Mouse (Mus musculus) heart, postnatal 25 days (tissue): ENCODE measurements around the gene Ptp4a2. TPM values are rescaled to one million over a fixed set of nuclear protein-coding genes. Genes with fewer than 3 reads are reported as not detected.
"Not testable (repeated sequence)": the region's sequence is repeated elsewhere in the genome, so short reads cannot be mapped to it uniquely, and the experiment has no call there.

Experiments used
- DNase-seq: peaks from one replicate; pipeline ENCODE4 v3.0.0; 2022; ENCODE audit warnings: low spot score
- intact Hi-C: fragments of 180-260 bp; cut with DNase I; formaldehyde crosslinking; loops from one replicate; pipeline ENCODE4 v1.15.1; 2025
- total RNA-seq, 2 experiments: library from RNA; stranded (reverse); gene quantifications; 2 replicates each; pipeline ENCODE4 v1.2.3; 2021

The Ptp4a2 gene
- 100 to 1,000 TPM; 192 to 205 TPM for total RNA-seq

DNA sequence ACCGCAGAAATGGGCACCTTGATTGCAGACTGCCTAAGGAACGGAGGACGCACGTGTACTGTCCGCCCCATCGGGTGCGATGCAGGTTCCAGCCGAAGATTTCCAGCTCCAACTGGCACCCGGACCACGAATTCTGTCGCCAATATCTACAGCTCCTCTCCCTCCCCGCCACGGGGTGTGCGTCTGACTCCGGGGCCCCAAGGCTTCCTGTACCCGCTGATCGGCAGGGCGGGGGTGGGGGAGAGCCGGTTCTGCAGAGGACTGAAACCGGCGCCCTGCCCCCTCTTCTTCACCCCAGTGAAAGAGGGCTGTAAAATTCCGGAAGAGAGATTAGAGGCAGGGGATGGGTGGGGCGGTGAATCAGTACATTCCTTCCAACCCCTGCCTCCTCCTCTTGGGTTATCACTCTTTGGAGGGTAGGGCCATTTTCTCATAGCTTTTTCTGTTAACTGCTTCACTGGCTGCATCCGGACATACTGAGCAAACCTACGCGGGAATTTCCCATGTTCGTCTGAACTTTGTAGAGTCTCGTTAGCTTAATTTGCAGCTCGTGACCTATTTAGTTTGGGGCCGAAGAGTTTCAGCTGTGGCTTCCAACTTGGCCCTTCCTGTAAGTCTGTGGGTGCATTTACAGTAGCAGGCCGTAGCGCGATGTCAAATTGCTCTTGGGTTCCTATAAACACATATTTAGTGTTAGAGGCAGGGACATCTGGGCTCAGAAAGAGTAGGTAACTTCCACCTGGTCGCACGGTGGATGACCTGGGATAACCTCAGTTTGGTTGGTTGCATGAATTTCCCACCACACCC lies at the start of gene Ptp4a2:
Gene Ptp4a2, plus strand, starts transcription at position 422 of the 807 bp plus-strand sequence.
- intact Hi-C loops, result no loop called here
- DNase-seq, result peak; percentile 64

DNA sequence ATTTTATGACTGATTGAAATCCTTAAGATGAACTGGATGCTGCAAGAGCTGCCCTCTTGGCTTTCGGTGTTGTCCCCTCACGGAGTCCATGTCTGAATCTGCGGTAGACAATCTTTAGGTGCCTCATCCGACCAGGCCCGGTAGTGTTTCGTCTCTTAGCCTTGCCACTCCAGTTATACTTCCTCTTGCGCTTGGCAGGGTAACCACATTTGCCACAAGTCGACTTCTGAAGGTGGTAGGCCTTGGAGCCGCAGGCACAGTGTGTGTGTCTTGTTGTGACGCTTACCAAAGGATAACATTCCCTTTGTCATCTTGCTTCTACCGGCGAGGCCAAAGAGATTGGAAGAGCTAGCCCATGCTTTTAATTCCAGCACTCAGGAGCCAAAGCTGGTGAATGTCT lies 49.4 kb upstream of the Ptp4a2 start:
- intact Hi-C loops, result no loop called here
- no peak for DNase-seq

DNA sequence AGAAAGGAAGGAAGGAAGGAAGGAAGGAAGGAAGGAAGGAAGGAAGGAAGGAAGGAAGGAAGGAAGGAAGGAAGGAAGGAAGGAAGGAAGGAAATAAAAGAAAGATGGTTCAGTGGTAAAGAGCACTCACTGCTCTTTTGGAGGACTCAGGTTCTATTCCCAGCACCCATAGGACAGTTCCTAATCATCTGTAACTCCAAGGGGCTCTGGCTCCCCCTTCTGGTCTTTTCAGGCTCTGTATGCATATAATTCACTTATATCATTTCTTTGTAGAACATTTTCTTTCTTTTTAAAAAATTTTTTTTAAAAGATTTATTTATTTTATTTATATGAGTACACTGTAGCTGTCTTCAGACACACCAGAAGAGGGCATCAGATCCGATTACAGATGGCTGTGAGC lies 48.5 kb upstream of the Ptp4a2 start:
- intact Hi-C loops, DNase-seq: not testable (repeated sequence)

DNA sequence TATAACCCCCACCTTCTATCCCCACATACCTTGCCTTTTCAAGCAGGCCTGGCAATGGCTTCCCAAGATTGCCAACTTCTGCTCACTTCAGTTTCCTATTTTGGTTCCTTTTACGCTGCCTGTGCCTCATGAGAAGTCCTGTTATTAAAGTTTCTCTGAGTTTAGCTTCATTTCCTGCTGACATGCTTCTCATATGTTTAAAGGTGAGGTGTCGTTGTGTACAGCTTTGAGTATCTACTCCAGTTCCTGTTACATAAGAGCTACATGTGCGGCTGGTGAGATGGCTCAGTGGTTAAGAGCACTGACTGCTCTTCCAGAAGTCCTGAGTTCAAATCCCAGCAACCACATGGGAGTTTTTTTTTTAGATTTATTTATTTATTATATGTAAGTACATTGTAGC lies 45.7 kb upstream of the Ptp4a2 start:
- no peak for DNase-seq
- intact Hi-C loops, result no loop called here

DNA sequence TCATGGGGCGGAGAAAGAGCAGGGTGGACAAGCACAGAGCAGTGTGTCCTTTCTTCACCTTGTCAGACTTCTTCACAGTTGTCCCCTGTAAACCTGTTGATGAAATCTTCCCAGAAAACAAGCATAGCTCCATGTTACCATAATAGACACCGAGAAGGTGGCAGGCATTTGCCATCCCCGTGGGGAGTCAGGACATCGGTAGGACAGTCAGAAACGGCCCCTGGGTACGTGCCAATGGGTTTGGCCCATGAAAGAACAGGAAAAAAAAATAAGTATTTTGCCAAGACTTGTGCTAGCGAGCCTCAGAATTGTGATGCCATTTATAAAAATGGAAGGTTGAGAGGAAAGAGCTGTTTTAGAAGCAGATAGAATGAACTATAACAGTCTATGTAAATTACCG lies 43.2 kb upstream of the Ptp4a2 start:
- no peak for DNase-seq
- intact Hi-C loops, result no loop called here

DNA sequence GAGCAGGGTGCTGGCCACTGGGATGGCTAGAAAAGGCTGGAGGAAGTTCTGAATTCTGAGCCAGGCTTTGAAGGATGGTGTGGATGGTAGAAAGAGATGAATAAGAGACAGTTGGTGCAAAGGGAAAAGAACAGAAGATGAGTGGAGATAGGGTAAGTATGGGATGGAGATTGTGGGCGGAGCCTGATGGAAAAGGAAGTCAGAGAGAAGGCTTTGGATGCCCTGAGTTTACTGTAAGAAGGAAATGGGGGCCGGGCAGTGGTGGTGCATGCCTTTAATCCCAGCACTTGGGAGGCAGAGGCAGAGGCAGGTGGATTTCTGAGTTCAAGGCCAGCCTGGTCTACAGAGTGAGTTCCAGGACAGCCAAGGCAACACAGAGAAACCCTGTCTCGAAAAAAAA lies 42.3 kb upstream of the Ptp4a2 start:
- intact Hi-C loops, DNase-seq: not testable (repeated sequence)

DNA sequence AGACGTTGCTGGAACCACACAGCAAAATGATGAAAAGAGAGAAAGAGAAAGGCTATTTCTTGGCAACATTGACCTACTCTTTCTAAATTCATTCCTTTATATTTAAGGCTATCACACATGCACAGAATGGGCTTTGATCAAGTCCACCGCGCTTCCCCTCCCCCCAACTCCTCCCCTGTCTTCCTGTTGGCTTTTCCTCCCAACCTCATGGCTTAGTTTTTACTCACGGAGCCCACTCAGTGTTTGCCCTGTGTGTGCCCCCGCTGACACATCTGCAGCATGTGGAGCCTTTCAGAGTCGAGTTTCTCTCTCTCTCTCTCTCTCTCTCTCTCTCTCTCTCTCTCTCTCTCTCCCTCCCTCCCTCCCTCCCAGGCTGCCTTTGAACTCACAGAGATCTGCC lies 40.4 kb upstream of the Ptp4a2 start:
- intact Hi-C loops, result no loop called here
- DNase-seq, result no peak

DNA sequence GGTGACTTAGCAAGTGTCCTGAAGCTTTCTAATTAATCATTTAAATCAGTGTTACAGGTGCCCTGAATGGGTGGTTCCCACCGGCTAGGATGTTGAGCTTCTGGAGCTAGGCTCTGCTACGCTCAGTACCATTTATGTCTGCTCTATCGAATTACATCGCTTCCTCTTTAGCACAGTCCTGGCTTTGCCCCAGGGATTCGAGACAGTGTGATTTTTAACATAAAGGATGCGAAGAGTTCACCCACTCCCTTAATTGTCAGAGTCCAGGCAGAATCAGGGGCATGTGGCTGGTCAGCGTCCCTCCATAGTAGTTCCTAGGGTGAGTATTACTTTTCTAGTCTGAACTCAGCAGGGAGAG lies 39.7 kb upstream of the Ptp4a2 start:
- intact Hi-C loops, result no loop called here
- DNase-seq, result no peak

DNA sequence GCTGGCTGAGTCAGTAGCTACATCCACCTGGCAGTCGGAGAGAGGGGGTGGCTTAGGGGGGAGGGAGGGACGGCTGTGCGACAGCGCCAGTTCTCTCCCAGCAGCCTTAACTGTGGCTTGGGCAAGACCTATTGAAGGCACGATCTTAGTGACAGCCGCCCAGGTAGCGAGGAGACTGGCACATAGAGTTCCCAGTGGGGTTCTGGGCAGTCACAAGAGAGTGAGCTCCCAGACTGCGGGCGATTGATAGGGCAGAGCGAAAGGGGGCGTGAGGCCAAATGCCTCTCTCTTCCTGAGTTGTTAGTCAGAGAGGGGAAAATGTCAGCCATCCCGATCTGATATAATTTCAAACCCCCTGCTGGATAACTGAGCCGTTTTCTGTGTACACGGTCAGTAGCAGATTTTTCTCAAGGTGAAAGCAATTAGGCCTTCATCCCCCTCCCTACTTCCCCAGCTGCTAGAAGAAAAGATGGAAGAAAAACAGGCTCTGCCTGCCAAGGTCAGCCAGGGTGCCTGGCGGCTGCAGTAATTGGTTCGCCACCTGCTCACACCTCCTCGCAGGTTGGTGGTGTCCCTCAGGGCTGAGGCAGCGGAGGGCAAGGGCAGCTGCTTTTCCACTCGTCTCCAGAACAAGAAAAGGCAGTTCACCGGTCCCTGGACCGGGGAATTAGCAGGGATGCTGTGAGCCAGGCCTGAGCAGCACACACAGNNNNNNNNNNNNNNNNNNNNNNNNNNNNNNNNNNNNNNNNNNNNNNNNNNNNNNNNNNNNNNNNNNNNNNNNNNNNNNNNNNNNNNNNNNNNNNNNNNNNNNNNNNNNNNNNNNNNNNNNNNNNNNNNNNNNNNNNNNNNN lies 39.1 kb upstream of the Ptp4a2 start:
- intact Hi-C loops, result no loop called here
- no peak for DNase-seq

DNA sequence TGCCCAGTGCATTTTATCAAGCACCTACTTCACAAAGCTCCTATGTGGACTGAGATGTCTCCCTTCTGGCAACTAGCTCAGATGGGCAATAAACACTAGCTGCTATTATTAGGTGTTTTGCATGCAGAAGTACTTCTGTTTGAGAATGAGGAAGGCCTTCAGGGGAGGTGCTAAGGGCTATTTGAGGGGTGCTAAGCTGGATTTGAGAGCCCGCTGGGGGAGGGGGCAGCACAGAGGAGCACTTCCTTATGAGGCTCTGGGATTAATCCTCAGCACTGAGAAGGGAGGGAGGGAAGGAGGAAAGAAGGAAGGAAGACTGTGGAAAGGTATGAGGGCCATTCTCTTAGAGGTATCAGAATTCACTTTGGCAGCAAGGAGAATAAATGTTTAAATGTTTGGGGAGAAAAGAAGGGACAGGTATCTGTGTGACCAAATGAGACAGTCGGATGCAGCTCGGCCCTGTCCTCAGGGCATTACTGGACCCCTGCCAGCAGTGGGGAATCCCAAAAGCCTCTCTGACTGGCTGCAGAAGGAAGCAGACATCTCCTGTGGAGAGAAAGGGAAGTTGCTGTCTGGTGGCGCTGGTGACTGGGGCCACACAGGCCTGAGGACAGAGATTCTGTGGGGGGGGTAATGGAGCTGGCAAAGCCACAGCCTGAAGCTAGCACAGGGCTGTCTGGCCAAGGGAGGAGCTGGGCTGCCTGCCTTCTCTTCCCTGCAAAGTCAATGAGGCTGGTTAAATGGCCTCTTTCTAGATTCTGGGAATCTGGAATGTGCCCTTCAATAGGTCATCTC lies 28.9 kb upstream of the Ptp4a2 start:
- intact Hi-C loops, result loop anchor here (10.0 kb wide), 1 partner anchor 63 kb away; no protein-coding TSS in a partner anchor
- peak; percentile 15 for DNase-seq

DNA sequence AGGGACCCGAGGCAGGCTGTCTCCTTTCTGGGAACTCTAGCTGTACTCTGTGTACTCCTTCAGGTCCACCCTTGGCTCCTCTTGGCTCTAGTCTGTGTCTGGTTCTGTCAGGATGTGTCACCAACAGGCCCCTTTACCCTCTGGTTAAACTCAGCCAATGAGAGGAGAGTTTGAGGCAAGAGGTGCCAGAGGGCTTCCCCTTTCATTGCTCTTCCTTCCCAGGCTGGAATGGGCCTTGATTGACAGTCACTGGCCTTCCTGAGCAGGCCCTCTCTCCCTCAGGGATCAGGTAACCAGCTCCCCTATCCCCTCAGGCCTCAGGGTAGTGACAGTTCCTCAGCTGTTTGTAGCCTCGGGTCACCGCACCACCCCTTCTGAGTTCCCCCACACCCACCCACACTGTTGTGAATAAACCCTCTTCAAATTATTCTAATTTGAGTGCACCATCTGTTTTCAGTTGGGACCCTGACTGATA lies 28.1 kb upstream of the Ptp4a2 start:
- intact Hi-C loops, result loop anchor here (10.0 kb wide), 1 partner anchor 62 kb away; no protein-coding TSS in a partner anchor
- no peak for DNase-seq

DNA sequence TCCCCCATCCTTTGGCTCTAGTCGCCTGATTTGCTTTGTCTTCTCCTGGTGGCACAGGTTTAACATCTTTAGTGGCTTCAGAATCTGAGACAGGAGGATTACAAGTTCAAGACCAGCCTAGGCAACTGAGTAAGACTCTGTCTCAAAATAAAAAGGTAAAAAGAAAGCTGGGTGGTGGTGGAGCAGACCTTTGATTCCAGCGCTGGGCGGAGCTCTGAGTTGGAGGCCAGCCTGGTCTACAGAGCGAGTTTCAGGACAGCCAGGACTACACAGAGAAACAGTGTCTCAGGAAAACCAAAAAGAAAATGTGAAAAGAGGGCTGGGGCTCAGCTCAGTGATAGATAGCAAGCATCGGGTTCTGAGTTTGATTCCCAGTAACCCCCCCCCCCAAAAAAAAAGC lies 27.5 kb upstream of the Ptp4a2 start:
- intact Hi-C loops, result loop anchor here (10.0 kb wide), 1 partner anchor 61 kb away; no protein-coding TSS in a partner anchor
- DNase-seq, result no peak

DNA sequence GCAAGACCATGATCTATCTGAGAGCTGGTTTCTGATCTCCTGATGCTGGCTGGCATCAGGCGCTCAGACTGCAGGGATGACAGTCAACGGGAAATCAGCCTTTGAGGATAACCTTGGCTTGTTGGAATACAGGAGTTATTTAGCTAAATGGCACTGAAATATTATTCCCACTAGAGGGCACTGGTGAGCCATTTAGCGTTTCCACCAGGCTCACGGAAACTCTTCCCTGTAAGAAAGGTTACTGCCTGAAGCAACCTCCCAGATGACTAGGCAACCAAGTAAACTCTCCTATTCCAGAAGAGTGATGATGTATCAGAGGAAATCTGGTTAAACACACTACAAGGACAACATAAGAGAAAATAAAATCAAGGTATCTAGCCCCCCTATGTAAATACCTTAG lies 25.8 kb upstream of the Ptp4a2 start:
- intact Hi-C loops, result loop anchor here (1.0 to 10.0 kb wide), 5 partner anchors 37 to 302 kb away; partner anchors contain the start of gene Spocd1
- peak; percentile 31 for DNase-seq

DNA sequence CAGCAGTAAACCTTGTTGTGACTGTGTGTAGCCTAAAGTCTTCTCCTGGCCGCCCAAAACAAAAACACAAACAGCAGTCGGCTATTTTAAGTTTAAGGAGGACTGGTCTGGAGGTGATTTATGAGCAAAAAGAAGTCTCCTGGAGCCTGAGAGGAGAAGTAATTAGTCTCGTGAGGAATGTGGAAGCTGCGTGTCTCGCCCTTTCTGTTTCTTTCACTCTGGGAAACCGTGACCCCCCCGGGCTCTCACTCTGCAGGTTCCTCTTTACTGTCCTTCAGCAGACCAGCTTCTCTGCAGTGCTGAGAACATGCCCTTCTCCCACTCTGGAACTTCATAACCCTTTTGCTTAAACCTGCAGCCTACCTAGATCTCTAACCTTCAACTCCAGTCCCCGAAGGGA lies 22.3 kb upstream of the Ptp4a2 start:
- no peak for DNase-seq
- intact Hi-C loops, result loop anchor here (5.0 to 10.0 kb wide), 3 partner anchors 34 to 299 kb away; no protein-coding TSS in a partner anchor

DNA sequence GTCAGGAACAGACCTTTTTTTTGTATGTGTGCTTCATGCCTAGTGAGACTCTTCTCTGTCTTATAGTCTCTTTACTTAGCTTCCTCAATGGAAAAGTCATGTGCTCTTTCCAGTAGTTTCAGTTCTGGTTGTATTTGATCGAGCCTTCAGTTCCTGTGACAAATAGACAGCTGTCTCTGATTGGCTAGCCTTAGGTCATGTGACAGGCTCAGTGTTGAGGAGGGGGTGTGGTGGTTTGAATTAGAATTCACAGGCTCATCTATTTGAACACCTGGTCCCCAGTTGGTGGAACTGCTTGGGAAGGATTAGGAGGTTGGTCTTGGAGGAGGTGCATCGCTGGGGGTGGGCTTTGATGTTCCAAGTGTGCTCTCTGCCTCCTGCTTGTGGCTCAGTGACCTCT lies 21.4 kb upstream of the Ptp4a2 start:
- DNase-seq, result no peak
- intact Hi-C loops, result loop anchor here (5.0 to 10.0 kb wide), 3 partner anchors 33 to 298 kb away; no protein-coding TSS in a partner anchor

DNA sequence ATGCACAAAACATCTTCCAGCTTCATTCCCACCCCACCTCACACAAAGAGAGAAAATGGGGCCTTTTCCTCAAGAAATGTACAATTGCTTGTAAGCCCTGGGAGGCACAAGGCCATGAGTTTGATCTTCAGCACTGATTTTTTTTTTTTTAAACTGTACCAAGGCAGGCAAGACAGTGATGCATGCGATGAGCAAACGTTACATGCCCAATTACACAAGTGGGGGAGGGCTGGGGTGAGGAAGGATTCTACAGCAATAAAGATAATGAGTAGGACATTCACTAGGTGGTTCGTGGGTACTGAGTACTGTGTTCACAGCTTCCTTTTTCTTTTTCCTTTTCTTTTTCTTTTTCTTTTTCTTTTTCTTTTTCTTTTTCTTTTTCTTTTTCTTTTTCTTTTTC lies 20.5 kb upstream of the Ptp4a2 start:
- no peak for DNase-seq
- intact Hi-C loops, result no loop called here

DNA sequence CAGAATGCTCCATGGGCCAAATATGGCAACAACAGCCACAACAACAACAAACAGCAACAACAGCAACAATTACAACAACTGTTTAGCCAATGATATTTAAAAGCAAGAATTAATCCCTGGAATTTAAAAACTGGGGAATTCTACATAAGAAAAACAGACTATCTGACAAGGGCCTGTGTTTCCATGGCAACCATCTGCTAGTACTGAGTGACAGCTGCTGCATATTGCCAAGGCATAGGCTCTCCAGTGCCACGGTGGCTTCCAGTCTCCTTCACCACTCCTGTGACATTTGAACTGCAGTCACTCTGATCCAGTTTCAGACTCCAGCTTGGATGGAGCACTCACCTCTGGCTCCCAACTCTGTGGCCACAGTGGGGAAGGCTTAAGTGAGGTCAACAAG lies 19.6 kb upstream of the Ptp4a2 start:
- DNase-seq, result no peak

DNA sequence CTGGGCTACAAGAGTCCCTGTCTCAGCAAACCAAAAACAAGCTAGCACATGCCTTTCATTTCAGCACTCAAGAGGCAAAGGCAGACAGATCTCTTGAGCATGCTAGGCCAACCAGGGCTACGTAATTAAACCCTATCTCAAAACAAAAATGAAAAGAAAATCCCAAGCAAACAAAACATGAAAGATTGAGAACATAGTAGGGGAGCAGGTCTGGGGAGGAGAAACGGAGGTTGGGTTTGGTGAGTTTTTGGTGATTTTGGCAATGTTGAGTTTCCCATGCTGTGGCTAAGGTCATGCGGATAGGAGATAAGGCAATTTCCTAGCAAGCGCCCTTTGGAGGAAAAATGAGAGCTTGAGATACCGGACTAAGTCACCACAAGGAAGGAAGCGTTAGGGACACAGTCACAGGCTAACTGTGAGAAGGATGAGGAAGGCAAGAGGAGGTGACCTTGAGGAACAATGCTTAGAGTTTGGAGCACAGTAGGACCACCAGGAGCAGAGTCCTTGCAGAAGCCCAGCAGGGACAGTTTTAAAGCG lies 18.3 kb upstream of the Ptp4a2 start:
- intact Hi-C loops, result no loop called here
- DNase-seq, result no peak

More for the DNA sequence above, 19.6 kb upstream of the Ptp4a2 start:
- intact Hi-C loops, result no loop called here

DNA sequence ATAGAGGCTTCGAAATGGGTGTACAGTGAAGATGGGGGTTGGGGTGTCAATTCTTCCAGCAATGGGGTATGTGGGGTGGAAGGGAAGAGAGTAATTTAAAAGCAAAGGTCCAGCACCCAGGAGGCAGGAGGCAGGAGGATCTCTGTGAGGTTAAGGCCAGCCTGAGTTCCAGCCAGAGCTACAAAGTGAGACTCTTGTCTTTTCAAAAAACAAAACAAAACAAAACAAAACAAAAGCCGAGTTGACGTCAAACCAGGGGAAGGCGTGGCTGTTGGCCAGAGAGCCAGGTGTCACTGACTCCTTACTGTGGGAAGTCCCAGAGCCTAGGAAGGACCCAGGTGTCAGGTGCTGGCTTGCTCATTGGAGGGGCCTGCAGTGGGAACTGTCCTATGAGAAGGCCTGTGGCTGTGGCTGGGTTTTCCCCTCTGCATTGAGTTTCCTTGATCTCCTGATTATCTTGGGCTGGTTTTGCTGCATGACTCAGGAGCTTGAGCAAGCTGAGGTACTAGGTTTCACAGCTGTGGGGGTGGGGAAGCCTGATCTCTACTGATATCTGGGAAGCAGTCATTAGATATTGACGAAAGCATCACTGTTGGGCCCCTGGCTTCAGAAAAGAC lies 17.2 kb upstream of the Ptp4a2 start:
- no peak for DNase-seq
- intact Hi-C loops, result no loop called here
